Mouse (Mus musculus) midbrain, embryonic 11.5 days (tissue): ENCODE measurements around the gene Olfr560. TPM values are rescaled to one million over a fixed set of nuclear protein-coding genes. Genes with fewer than 3 reads are reported as not detected.

ENCODE experiments used
- polyA plus RNA-seq: library from polyadenylated mRNA; unstranded; fragments of >200 nt; fragmentation: Nextera tagmentation; extraction: Ambion mirVana; gene quantifications from 2 replicates; pipeline ENCODE4 v1.2.1, GENCODE M21; 2014

The Olfr560 gene
- polyA plus RNA-seq, 1 experiment from 2014 or later: not detected

Other genes starting within 250 kb of the Olfr560 start
- not detected in 2 replicates for gene Olfr547, start 224.6 kb downstream of the Olfr560 start, polyA plus RNA-seq
- not detected in 2 replicates for gene Olfr548-ps1, start 218.5 kb downstream of the Olfr560 start, polyA plus RNA-seq
- gene Olfr549, start 209.5 kb downstream of the Olfr560 start, polyA plus RNA-seq: not detected in 2 replicates
- gene Trim21, start 193.9 kb downstream of the Olfr560 start, polyA plus RNA-seq: 0.42 and 0.44 TPM in 2 replicates
- not detected in 2 replicates for gene Olfr550, start 187.9 kb downstream of the Olfr560 start, polyA plus RNA-seq
- gene Olfr551, start 167.5 kb downstream of the Olfr560 start, polyA plus RNA-seq: not detected in 2 replicates
- gene Olfr552, start 161.6 kb downstream of the Olfr560 start, polyA plus RNA-seq: not detected in 2 replicates
- not detected in 2 replicates for gene Olfr553, start 141.1 kb downstream of the Olfr560 start, polyA plus RNA-seq
- gene Olfr554, start 120.9 kb downstream of the Olfr560 start, polyA plus RNA-seq: not detected in 2 replicates
- not detected in 2 replicates for gene Olfr555, start 100.5 kb downstream of the Olfr560 start, polyA plus RNA-seq
- not detected in 2 replicates for gene Olfr556, start 94.5 kb downstream of the Olfr560 start, polyA plus RNA-seq
- gene Trim68, start 72.0 kb downstream of the Olfr560 start, polyA plus RNA-seq: 9.5 and 10.8 TPM in 2 replicates
- gene Olfr557, start 63.5 kb downstream of the Olfr560 start, polyA plus RNA-seq: not detected in 2 replicates
- gene Olfr558, start 57.2 kb downstream of the Olfr560 start, polyA plus RNA-seq: not detected in 2 replicates
- gene Olfr33, start 40.3 kb downstream of the Olfr560 start, polyA plus RNA-seq: not detected in 2 replicates
- gene Olfr559, start 31.9 kb downstream of the Olfr560 start, polyA plus RNA-seq: not detected in 2 replicates
- gene Olfr78, start 105 bp upstream of the Olfr560 start, polyA plus RNA-seq: not detected in 2 replicates
- gene Olfr561, start 11.9 kb upstream of the Olfr560 start, polyA plus RNA-seq: not detected in 2 replicates
- not detected in 2 replicates for gene Olfr564, start 44.1 kb upstream of the Olfr560 start, polyA plus RNA-seq
- gene Olfr566, start 99.4 kb upstream of the Olfr560 start, polyA plus RNA-seq: not detected in 2 replicates
- not detected in 2 replicates for gene Olfr568, start 117.8 kb upstream of the Olfr560 start, polyA plus RNA-seq
- gene Olfr569, start 131.5 kb upstream of the Olfr560 start, polyA plus RNA-seq: not detected in 2 replicates
- gene Olfr570, start 135.2 kb upstream of the Olfr560 start, polyA plus RNA-seq: not detected in 2 replicates
- gene Olfr571, start 158.2 kb upstream of the Olfr560 start, polyA plus RNA-seq: 0.11 TPM in 1 of 2 replicates, not detected in the other
- not detected in 2 replicates for gene Olfr572, start 165.0 kb upstream of the Olfr560 start, polyA plus RNA-seq
- not detected in 2 replicates for gene Olfr573-ps1, start 183.2 kb upstream of the Olfr560 start, polyA plus RNA-seq
- not detected in 2 replicates for gene Olfr574, start 189.1 kb upstream of the Olfr560 start, polyA plus RNA-seq
- not detected in 2 replicates for gene Olfr575, start 199.4 kb upstream of the Olfr560 start, polyA plus RNA-seq
- gene Olfr576, start 203.3 kb upstream of the Olfr560 start, polyA plus RNA-seq: not detected in 2 replicates
- gene Olfr577, start 216.6 kb upstream of the Olfr560 start, polyA plus RNA-seq: not detected in 2 replicates
- not detected in 2 replicates for gene Olfr578, start 230.0 kb upstream of the Olfr560 start, polyA plus RNA-seq